Comparison of ENCODE assay signal across 9 mouse cellular contexts in genomic region chr4:141998282-141998821, GRCm38 (mm10). TPM values are rescaled to one million over a fixed set of nuclear protein-coding genes. Genes with fewer than 3 reads are reported as not detected.
DNase-seq lines count a peak whose midpoint lies in the region; ATAC-seq lines count a peak whose summit lies in the region.
"Had no signal": no experiment of that assay in that cellular context is flagged by ENCODE, and none has a peak within 500 bp of the region (broad histone marks: within the 10 kb centered on the region; RNA-seq: fewer than 3 reads in every experiment).

No protein-coding gene starts in this region.

- H3K4me3 ChIP-seq in neural tube, embryonic 11.5 days (ENCODE audit: low read depth, low read length): peak overlapping the region; percentile 23; the same call in 1 of the 2 replicates

- no peaks in the 10 kb centered on the region for H3K36me3 ChIP-seq in neural tube, embryonic 11.5 days (ENCODE audit: control insufficient read depth, insufficient read depth, low read length)

- peak overlapping the region; percentile 42 for H3K4me2 ChIP-seq in neural tube, embryonic 11.5 days (ENCODE audit: low read depth)

- no peaks in the 10 kb centered on the region for H3K27me3 ChIP-seq in neural tube, embryonic 11.5 days (ENCODE audit: control insufficient read depth, insufficient read depth, low read length)

- no peak overlapping the region for H3K27ac ChIP-seq in neural tube, embryonic 11.5 days (ENCODE audit: low read depth, low read length)

- ATAC-seq in neural tube, embryonic 11.5 days (ENCODE audit: insufficient read depth, low FRiP score, low TSS enrichment): peak; percentile 84

- no peaks in the 10 kb centered on the region for H3K9me3 ChIP-seq in neural tube, embryonic 11.5 days (ENCODE audit: control insufficient read depth, low read length)

- H3K9ac ChIP-seq in neural tube, embryonic 11.5 days (ENCODE audit: low read length): peak overlapping the region; percentile 27

- no peaks in the 10 kb centered on the region for H3K4me1 ChIP-seq in neural tube, embryonic 11.5 days (ENCODE audit: control insufficient read depth, insufficient read depth, low read length)

- WGBS in neural tube, embryonic 11.5 days: 31% methylated on average over 11 of the region's 11 CpGs

- peak; percentile 41 to 51 for DNase-seq in cerebellum, postnatal 10 days
- DNase-seq in cerebellum, adult 11-12 months: no peak
- peak; percentile 88 for DNase-seq in A20 (ENCODE audit: low read depth, low spot score)
- peak; percentile 58 for DNase-seq in fat pad, adult 2 months (ENCODE audit: extremely low read depth, low read depth, low spot score)
- peak; percentile 22 to 28 for DNase-seq in kidney, postnatal 36 days
- DNase-seq in neural tube, embryonic 11.5 days (ENCODE audit: low spot score): peak; percentile 50
- DNase-seq in adrenal gland, adult 2 months: no peak
- no peak for DNase-seq in urinary bladder, postnatal 4 days (ENCODE audit: low spot score in 2 of 2)

RNA-seq across cellular contexts. Expression of gene Fhad1, which starts 16.5 kb away (rescaled TPM):
- 1.5 and 1.8 TPM in 2 replicates for polyA plus RNA-seq in neural tube, embryonic 11.5 days (2014; fragmentation: Nextera tagmentation; extraction: Ambion mirVana)
- total RNA-seq in adrenal gland, adult 2 months (2021): under 1 TPM; 0.43 to 0.79 TPM
- polyA plus RNA-seq in adrenal gland, adult 2 months (2012; rRNA removed): 0.13 and 0.16 TPM in 2 replicates
- total RNA-seq: neutrophil, adult 5-6 weeks had no signal

Comparison
In these comparisons a context has a peak if more than half of its experiments do, and no peak if none do; other contexts are left out.
1. DNase-seq: peak in cerebellum, postnatal 10 days (2 of 2), A20 (single experiment), fat pad, adult 2 months (single experiment), kidney, postnatal 36 days (2 of 2) and neural tube, embryonic 11.5 days (single experiment); none in cerebellum, adult 11-12 months (single experiment), adrenal gland, adult 2 months (single experiment) and urinary bladder, postnatal 4 days (0 of 2).